Mouse (Mus musculus) liver, embryonic 15.5 days (tissue): ENCODE results near the gene Golga5. TPM values are rescaled to one million over a fixed set of nuclear protein-coding genes. Genes with fewer than 3 reads are reported as not detected.

ENCODE experiments used
- ATAC-seq: fragments of 200-750 bp; cut with Nextera tagmentation; 2 replicates; pipeline ENCODE4 v1.8.0; 2017; ENCODE audit warnings: moderate number of reproducible peaks, mild to moderate bottlenecking, moderate library complexity; ENCODE audit not compliant: insufficient read depth
- H3K27ac ChIP-seq: fragments of 300-500 bp; sonication (generic); replicated peaks from 2 replicates; pipeline ENCODE4 v1.5.1; 2015; ENCODE audit warnings: mild to moderate bottlenecking, inconsistent platforms
- H3K27me3 ChIP-seq: fragments of 300-500 bp; sonication (generic); 2 replicates; pipeline ENCODE4 v1.6.1; 2015; ENCODE audit warnings: mild to moderate bottlenecking, inconsistent platforms
- H3K36me3 ChIP-seq: fragments of 300-500 bp; sonication (generic); replicated peaks from 2 replicates; pipeline ENCODE4 v1.6.1; 2015; ENCODE audit warnings: moderate library complexity, mild to moderate bottlenecking, inconsistent platforms
- H3K4me1 ChIP-seq: fragments of 300-500 bp; sonication (generic); replicated peaks from 2 replicates; pipeline ENCODE4 v1.6.1; 2015; ENCODE audit warnings: inconsistent platforms
- H3K4me2 ChIP-seq: fragments of 300-500 bp; sonication (generic); 2 replicates; pipeline ENCODE4 v1.6.1; 2015; ENCODE audit warnings: moderate library complexity, mild to moderate bottlenecking, inconsistent platforms
- H3K4me3 ChIP-seq: fragments of 300-500 bp; sonication (generic); replicated peaks from 2 replicates; pipeline ENCODE4 v1.5.1; 2015; ENCODE audit warnings: mild to moderate bottlenecking, inconsistent platforms
- H3K9ac ChIP-seq: fragments of 300-500 bp; sonication (generic); 2 replicates; pipeline ENCODE4 v1.6.1; 2015; ENCODE audit warnings: moderate library complexity, mild to moderate bottlenecking, inconsistent platforms
- H3K9me3 ChIP-seq: fragments of 300-500 bp; sonication (generic); replicated peaks from 2 replicates; pipeline ENCODE4 v1.6.1; 2016; ENCODE audit warnings: inconsistent platforms
- WGBS: fragments of 180-500 bp; shearing (Covaris S2); methylation state at CpG from one replicate; pipeline ENCODE4 v1.1.7; 2015; ENCODE audit warnings: mixed read lengths; ENCODE audit not compliant: insufficient replicate concordance; 5-methylcytosine and 5-hydroxymethylcytosine counted together
- polyA plus RNA-seq: library from polyadenylated mRNA; unstranded; fragments of >200 nt; fragmentation: Nextera tagmentation; extraction: Ambion mirVana; gene quantifications from 2 replicates; pipeline ENCODE4 v1.2.1, GENCODE M21; 2015

Golga5 gene
- 12.5 and 12.6 TPM in 2 replicates for polyA plus RNA-seq

GRCm38 (mm10) chr12:102468894-102469764, at the start of gene Golga5:
Gene Golga5 (plus strand): TSS chr12:102469135.
- Histone ChIP-seq H3K4me2 (peak within 1 kb of the TSS; percentile 81), H3K4me1 (peaks cover 13% of the 10 kb centered on the region), H3K9ac (peak within 1 kb of the TSS; percentile 83), H3K36me3 (peaks cover 19% of the 10 kb centered on the region), H3K9me3 (no peaks in the 10 kb centered on the region), H3K27ac (peak within 1 kb of the TSS; percentile 86), H3K4me3 (peak within 1 kb of the TSS; percentile 97), H3K27me3 (no peaks in the 10 kb centered on the region)
- under 1% methylated on average over 86 of the region's 86 CpGs for WGBS
- ATAC-seq, result peak; percentile 97

- Histone ChIP-seq H3K27ac (no peak overlapping the region), H3K36me3 (no peaks in the 10 kb centered on the region), H3K9me3 (no peaks in the 10 kb centered on the region), H3K4me1 (peaks cover 27% of the 10 kb centered on the region), H3K9ac (no peak overlapping the region), H3K27me3 (no peaks in the 10 kb centered on the region), H3K4me2 (no peak overlapping the region), H3K4me3 (no peak overlapping the region)
- ATAC-seq, result no peak
- WGBS, result 37% methylated on average over 3 of the region's 3 CpGs
These were observed 49.4 kb upstream of the Golga5 start for GRCm38 (mm10) chr12:102419544-102419943.

- Histone ChIP-seq H3K9me3 (no peaks in the 10 kb centered on the region), H3K27me3 (no peaks in the 10 kb centered on the region), H3K4me2 (no peak overlapping the region; the same call in 1 of the 2 replicates), H3K4me1 (peaks cover 31% of the 10 kb centered on the region), H3K9ac (no peak overlapping the region), H3K27ac (peak overlapping the region; percentile 14; the same call in 1 of the 2 replicates), H3K36me3 (no peaks in the 10 kb centered on the region), H3K4me3 (no peak overlapping the region)
- peak; percentile 82 for ATAC-seq
- WGBS, result 32% methylated on average over 10 of the region's 10 CpGs
These were observed 48.6 kb upstream of the Golga5 start for GRCm38 (mm10) chr12:102420168-102420890.

- no peaks in the 10 kb centered on the region for H3K27me3 ChIP-seq
- WGBS, result 78% methylated on average over 6 of the region's 6 CpGs
- peaks cover 37% of the 10 kb centered on the region for H3K4me1 ChIP-seq
- no peak for ATAC-seq
- H3K4me3 ChIP-seq, result no peak overlapping the region
- H3K9me3 ChIP-seq, result no peaks in the 10 kb centered on the region
- H3K4me2 ChIP-seq, result no peak overlapping the region
- H3K27ac ChIP-seq, result no peak overlapping the region
- no peak overlapping the region for H3K9ac ChIP-seq
- no peaks in the 10 kb centered on the region for H3K36me3 ChIP-seq
These were observed 46.9 kb upstream of the Golga5 start for GRCm38 (mm10) chr12:102422065-102422464.

- Histone ChIP-seq H3K9me3 (no peaks in the 10 kb centered on the region), H3K27ac (no peak overlapping the region), H3K4me3 (no peak overlapping the region), H3K4me2 (no peak overlapping the region), H3K27me3 (no peaks in the 10 kb centered on the region), H3K9ac (no peak overlapping the region), H3K36me3 (no peaks in the 10 kb centered on the region), H3K4me1 (peaks cover 37% of the 10 kb centered on the region)
- no peak for ATAC-seq
- 66% methylated on average over 11 of the region's 11 CpGs for WGBS
These were observed 46.2 kb upstream of the Golga5 start for GRCm38 (mm10) chr12:102422623-102423320.

GRCm38 (mm10) chr12:102423625-102424024, 45.3 kb upstream of the Golga5 start:
- WGBS, result 80% methylated on average over 8 of the region's 8 CpGs

GRCm38 (mm10) chr12:102424456-102424855, 44.5 kb upstream of the Golga5 start:
- ATAC-seq, result no peak
- Histone ChIP-seq H3K4me1 (peaks cover 32% of the 10 kb centered on the region), H3K4me3 (no peak overlapping the region), H3K9me3 (no peaks in the 10 kb centered on the region), H3K27me3 (no peaks in the 10 kb centered on the region), H3K4me2 (no peak overlapping the region), H3K27ac (no peak overlapping the region), H3K36me3 (no peaks in the 10 kb centered on the region), H3K9ac (no peak overlapping the region)
- WGBS, result 47% methylated on average over 2 of the region's 2 CpGs

More at GRCm38 (mm10) chr12:102423625-102424024, 45.3 kb upstream of the Golga5 start:
- no peaks in the 10 kb centered on the region for H3K36me3 ChIP-seq
- peaks cover 34% of the 10 kb centered on the region for H3K4me1 ChIP-seq
- no peak overlapping the region for H3K4me2 ChIP-seq
- no peak overlapping the region for H3K4me3 ChIP-seq
- H3K9ac ChIP-seq, result no peak overlapping the region
- no peak overlapping the region for H3K27ac ChIP-seq
- no peaks in the 10 kb centered on the region for H3K27me3 ChIP-seq
- ATAC-seq, result no peak
- no peaks in the 10 kb centered on the region for H3K9me3 ChIP-seq

- H3K4me2 ChIP-seq, result no peak overlapping the region
- no peaks in the 10 kb centered on the region for H3K9me3 ChIP-seq
- H3K36me3 ChIP-seq, result no peaks in the 10 kb centered on the region
- WGBS, result 69% methylated on average over 4 of the region's 4 CpGs
- H3K4me1 ChIP-seq, result peaks cover 31% of the 10 kb centered on the region
- H3K27ac ChIP-seq, result no peak overlapping the region
- H3K9ac ChIP-seq, result no peak overlapping the region
- no peak for ATAC-seq
- H3K27me3 ChIP-seq, result no peaks in the 10 kb centered on the region
- no peak overlapping the region for H3K4me3 ChIP-seq
These were observed 43.8 kb upstream of the Golga5 start for GRCm38 (mm10) chr12:102425048-102425578.

- Histone ChIP-seq H3K9ac (no peak overlapping the region), H3K27me3 (no peaks in the 10 kb centered on the region), H3K9me3 (no peaks in the 10 kb centered on the region), H3K4me2 (peak overlapping the region; percentile 15; the same call in 1 of the 2 replicates), H3K4me1 (peaks cover 27% of the 10 kb centered on the region; the same call in 1 of the 2 replicates), H3K27ac (peak overlapping the region; percentile 76; the same call in 1 of the 2 replicates), H3K36me3 (no peaks in the 10 kb centered on the region), H3K4me3 (no peak overlapping the region)
- peak; percentile 96 for ATAC-seq
- WGBS, result 29% methylated on average over 7 of the region's 7 CpGs
These were observed 42.6 kb upstream of the Golga5 start for GRCm38 (mm10) chr12:102426285-102426684.

- no peak overlapping the region for H3K4me2 ChIP-seq
- no peak overlapping the region for H3K4me3 ChIP-seq
- H3K4me1 ChIP-seq, result peaks cover 25% of the 10 kb centered on the region
- no peaks in the 10 kb centered on the region for H3K27me3 ChIP-seq
- ATAC-seq, result no peak
- no peak overlapping the region for H3K27ac ChIP-seq
- no peaks in the 10 kb centered on the region for H3K36me3 ChIP-seq
- WGBS, result 60% methylated on average over 5 of the region's 5 CpGs
- H3K9ac ChIP-seq, result no peak overlapping the region
- no peaks in the 10 kb centered on the region for H3K9me3 ChIP-seq
These were observed 39.3 kb upstream of the Golga5 start for GRCm38 (mm10) chr12:102429656-102430055.
